Mouse (Mus musculus) testis, postnatal 14 days (tissue): ENCODE measurements around the gene Cyp24a1.

Experiments
- DNase-seq: peaks from one replicate; pipeline ENCODE4 v3.0.0; 2021; ENCODE audit warnings: low spot score

Gene Cyp24a1

DNA sequence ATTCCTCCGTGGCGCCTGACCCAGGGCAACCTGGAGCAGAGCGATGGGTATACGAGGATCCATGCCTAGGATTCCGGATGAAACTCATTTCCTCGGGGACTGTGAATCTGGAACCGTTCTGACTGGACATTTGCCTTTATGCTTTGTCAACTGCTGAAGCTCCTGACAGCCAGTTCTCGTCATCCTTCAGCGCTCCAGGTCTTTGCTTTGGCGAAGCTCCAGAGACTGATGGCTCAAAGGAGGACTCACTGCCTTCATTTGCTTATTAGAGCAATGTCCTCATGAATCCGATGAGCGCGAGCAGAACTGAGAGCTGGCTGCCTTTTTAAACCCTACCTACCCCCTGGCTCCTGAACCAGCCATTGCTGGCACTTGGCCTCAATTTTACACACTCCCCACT lies 58.2 kb downstream of the Cyp24a1 start:
- no peak for DNase-seq

DNA sequence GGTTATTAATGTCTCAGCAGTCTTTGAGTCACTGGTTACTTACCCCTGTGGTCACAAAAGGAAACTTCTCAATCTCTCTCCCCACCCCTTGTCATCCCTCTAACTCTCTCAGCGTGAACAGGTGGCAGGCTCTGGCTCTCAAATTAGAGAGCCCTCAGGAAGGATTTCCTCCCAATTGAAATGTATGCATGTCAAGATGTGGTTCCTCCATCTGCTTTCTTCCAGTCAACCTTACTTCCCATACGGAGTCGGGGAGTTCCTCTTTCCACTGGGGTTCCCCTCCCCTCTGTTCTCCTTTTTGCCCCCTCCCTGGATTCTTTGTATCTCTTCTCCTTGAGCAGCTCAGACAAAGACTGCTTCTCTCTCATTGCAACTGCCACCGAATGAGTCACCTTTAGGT lies 60.7 kb downstream of the Cyp24a1 start:
- no peak for DNase-seq
